Mouse (Mus musculus): ENCODE results near the gene Hectd4.

Gene Hectd4

DNA sequence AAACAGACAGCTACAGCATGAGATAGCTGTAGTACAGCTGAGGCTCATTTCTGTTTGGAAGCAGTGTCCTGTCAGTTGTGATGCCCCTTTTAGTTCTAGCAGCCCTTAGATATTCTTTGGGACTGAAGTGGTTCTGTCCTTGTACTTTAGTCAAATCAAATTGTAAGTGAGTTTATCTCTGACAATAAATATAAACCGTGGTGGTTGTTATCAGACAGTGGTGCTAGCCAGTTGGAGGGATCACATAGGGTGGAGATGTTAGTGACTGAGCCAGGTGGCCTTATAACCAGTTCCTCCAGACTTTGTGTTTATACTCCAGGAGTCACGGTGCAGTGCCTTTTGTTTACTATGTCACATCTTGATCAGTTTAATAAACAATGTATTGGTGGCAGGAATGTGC lies 13.7 kb downstream of the Hectd4 start:
- no peak for DNase-seq (ENCODE audit: low read depth, low spot score)

DNA sequence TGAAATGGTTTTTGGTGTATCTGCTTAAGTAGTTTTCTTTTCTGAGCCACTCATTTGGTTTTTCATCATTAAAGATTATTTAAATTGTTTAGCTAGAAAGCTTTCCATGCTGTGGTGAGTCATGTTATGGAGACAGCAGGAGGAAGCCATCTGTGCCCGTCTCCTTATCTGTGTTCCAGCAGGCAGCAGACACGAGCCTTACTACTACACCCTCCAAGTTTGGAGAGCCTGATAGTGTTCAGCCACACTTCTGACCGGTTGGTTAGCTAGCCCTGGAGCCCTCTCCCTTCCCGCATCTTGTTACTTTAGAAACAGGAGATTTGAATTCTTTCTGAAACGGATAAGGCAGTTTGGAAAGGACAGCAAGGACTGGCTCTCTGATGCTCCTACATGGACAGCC lies 16.2 kb downstream of the Hectd4 start:
- DNase-seq (ENCODE audit: low read depth, low spot score): no peak

DNA sequence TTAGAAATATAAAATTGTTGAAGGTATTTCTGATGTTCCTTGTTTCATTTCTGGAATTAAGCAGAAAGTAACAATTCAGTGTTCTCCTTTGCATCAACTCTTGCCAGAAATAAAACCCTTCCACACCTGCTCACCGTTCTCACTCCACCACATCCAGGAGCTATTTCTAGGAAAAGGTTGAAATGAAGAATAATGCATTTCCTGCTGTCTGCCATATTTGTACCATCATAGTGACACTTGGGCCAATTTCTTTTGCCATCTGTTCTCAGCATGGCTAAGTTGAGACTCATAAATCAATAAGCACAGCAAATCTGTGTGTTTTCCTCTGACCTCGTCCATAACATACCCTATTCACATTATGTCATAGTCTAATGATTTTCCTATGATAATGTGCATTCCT lies 18.2 kb downstream of the Hectd4 start:
- no peak for DNase-seq (ENCODE audit: low read depth, low spot score)

DNA sequence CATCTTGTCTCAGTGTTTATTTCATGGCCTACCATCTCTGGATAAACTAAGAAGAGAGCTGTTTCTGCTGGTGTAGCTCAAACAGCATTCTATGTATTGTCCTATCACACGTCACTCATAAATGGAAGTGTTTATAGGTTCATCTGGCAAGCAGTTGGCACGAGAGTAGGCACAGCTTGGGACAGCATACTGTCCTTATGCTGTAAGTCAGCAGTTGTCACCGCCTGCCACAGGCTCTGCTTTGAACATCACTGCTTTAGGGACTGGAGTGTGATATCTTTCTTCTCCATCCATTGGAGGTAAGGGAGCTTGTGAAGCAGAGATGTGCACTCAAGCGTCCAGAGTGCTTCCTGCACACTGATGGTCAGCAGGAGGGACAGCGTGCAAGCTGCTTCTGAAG lies 19.8 kb downstream of the Hectd4 start:
- DNase-seq (ENCODE audit: low read depth, low spot score): no peak

DNA sequence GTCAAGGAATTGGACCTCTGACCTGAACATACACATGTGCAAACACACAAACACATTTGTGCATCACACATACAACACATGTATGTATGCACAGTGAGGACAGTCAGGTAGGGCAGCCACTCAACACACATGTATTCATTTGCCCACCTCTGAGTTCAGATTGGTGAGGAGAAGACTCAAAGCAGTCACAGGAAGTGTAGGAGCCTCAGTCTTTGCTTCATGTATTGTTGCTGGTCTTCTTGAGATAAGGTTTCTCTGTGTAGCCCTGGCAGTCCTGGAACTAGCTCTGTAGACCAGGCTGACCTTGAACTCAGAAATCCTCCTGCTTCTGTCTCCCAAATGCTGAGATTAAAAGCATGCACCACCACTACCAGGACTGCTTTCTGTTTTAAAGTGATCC lies 21.2 kb downstream of the Hectd4 start:
- no peak for DNase-seq (ENCODE audit: low read depth, low spot score)

DNA sequence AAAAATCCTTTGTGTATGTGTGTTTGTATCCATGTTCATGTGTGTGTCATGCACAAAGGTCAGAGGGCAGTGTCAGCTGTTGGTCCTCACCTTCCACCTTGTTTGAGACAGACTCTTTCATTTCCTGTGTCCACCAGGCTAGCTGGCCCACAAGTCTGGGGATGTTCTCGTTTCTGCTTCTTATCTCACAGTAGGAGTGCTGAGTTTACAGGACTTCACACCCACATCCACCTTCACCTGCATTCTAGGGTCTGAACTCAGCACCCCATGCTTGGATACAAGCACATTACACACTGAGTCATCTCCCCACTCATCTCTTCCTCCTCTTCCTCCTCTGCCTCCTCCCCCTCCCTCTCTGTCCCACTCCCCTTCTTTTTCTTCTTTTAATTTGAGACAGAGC lies 22.2 kb downstream of the Hectd4 start:
- no peak for DNase-seq (ENCODE audit: low read depth, low spot score)

DNA sequence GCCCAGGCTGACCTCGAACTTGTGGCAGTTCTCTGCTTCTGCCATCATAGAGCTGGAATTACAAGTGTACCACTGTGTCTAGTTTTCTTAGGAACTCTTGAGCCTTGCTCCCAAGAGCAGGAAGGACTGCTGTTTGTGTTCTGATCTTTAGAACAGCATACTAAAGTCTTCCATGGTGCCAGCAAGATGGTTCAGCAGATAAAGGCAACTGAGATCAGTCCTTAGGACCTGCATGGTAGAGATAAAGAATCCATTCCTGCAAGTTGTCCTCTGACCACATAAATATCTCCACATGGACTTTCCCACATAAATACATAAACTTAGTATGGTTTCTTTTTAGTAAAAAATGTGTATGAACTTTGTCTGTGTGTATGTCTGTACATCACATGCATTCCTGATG lies 22.7 kb downstream of the Hectd4 start:
- DNase-seq (ENCODE audit: low read depth, low spot score): no peak

DNA sequence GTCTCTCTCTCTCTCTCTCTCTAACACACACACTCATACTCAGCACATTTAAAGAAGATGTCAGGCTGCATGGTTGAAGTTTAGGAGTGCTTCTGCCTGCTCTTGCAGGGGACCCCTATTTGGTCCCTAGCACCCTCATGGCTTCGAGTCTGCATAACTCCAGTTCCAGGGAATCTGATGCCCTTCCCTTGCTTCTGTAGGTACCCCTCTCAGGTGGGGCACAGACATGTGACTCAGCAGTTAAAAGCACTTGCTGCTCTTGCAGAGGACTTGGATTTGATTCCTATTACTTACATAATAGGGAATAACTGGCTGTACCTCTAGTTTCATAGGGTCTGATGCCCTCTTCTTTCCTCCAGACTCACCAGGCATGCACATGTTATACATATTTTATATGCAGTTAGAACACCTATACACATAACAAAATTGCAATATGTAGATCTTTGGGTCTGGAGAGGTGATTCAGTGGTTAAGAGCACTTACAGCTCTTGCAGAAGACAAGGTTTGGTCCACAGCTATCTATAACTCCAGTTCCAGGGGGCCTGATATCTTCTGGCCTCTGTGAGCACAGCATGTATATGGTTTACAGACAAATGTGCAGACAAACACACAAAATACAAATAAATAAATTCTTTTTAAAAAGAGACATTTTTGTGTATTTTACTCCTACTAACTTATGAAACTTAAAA lies 23.8 kb downstream of the Hectd4 start:
- DNase-seq (ENCODE audit: low read depth, low spot score): no peak

DNA sequence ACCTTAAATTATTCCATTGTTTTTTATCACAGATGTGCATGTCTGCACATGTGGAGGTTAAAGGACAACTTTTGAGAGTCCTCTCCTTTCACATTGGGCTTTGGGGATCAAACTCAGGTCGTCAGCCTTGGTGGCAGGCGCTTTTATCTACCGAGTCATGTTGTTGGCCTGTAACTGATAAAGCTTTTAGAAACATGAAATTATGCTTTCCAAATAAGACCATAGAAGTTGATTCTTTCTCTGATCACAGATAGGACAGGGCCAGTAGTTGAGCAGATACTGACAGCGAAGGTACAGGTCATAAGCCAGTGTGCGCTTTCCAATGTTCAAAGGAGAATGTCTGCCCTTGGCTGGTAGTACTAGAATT lies 24.3 kb downstream of the Hectd4 start:
- no peak for DNase-seq (ENCODE audit: low read depth, low spot score)

DNA sequence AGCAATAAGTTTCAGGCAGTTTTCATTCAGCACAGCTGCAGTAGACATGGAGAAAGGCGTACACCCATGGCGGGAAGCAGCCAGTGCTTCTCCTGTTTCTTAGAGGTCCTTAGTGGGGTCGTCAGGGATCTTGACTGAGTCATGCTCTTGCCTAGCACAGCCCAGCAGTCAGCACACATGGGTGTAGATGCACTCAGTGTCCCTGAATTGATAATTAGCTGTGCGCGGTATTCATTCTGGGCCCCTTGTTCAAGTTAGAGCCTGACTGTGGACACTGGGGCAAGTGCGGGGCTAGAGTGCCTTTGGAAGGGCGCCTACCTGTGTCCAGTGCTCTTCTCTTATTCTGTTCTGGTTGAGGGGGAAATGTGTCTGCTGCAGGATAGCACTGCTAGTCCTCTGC lies 25.2 kb downstream of the Hectd4 start:
- DNase-seq (ENCODE audit: low read depth, low spot score): no peak

DNA sequence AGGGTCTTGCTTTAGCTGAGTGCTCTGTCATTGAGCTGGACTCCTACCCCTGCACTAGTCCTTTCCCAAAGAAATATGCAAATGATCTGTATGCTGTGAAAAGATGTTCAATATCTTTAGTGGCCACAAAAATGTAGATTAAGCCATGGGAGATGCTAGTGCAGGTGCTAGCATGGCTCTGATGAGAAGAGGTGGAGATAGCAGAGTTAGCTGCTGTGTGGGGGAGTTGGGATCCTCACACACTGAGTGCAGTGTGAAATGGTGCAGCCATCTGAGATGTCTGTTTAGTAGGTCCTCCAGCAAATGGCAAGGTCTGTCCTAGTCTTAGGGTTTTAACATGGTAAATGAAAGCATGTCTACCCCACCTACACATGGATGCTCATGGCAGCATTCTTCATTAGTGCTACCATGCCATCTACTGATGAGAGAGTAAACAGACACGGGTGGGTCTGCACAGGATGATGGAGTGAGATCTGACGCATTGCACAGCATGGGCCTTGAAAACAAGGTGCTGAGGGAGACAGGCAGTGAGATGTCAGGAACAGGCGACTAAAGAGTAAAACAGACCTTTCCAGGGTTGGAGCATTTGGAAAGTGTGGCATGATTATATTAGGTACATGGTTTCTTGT lies 28.9 kb downstream of the Hectd4 start:
- no peak for DNase-seq (ENCODE audit: low read depth, low spot score)

DNA sequence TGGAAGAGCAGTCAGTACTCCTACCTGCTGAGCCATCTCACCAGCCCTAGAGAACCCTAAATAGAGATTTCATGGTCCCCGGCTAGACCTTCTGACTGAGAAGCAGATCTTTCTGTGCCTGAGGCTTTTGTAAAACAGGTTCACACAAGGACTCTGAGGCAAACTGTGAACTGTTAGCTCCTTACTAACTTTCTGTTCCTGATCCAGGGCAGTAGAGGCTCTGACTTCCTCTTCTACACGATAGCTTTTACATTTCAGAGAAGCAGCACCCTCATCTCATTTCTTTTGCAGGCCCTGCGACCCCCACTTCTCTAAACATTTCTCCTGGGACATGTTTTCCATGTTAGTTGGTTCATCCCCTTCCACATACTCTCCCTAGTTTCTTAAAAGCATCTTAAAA lies 29.7 kb downstream of the Hectd4 start:
- DNase-seq (ENCODE audit: low read depth, low spot score): no peak

DNA sequence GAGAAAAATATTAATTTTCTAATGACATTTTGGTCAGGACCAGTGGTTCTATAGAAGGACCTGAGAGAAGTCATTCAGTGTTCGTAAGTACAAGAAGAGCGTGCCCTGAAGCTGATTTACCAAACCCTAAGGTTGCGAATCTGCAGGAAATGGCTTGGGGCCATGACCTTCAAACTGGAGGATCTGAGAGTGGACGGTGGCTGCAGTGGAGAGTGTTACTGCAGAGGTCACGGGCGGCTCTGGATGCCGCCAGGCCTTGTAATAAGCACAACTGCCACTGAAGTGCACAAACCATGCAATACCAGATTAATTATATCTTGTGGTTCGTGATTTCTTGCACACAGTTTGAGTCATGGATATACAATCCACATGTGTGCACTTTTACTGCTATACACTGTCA lies 31.8 kb downstream of the Hectd4 start:
- DNase-seq (ENCODE audit: low read depth, low spot score): no peak

DNA sequence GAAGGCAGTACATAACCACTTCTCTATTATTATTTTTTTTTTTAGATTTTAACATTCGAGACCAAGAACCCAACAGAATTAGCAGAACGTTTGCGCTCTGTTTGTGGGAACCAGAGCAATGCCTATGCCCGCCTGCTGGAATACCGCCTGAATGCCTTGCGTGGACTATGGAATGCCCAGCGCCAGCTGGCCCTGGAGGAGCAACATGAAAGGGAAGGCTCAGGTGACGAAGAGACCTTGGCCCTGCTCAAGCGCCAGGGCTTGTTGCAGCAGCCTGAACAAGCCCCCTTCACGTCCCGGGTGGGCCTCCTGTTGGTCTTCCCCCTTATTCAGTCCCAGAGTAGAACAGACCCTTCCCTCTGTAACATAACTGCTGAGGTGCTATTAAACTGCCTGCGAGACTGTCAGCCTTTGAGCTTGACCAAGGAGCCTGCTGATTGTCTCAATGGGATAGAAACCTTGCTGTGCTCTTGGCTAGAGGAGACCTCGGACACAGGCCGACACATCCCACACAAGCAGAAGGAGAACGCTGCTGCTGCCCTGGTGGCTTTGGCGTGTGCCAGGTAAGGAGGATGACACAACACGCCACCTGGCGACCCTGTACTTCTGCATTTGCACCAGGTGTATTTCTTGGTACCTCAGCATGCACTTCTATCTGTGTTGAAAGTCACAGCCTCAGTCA lies 33.9 kb downstream of the Hectd4 start:
- DNase-seq (ENCODE audit: low read depth, low spot score): no peak

DNA sequence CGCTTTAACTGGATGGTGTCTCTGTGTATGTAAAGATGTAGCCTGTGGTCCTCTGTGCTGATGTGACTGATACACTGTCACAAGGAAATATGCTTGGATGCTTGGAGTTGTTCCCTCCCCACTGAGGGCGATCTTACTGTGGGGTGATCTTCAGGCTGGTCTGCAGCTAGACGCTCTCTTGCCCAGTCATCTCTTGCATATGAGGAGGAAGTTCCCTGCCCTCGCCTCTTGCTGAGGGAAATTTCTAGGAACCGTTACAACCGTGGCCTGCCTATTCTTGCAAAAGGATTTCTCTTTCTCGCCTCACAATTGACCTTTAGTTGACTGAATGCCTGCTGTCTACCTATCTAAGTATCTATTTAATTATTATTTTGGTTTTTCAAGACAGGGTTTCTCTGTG lies 35.0 kb downstream of the Hectd4 start:
- no peak for DNase-seq (ENCODE audit: low read depth, low spot score)

DNA sequence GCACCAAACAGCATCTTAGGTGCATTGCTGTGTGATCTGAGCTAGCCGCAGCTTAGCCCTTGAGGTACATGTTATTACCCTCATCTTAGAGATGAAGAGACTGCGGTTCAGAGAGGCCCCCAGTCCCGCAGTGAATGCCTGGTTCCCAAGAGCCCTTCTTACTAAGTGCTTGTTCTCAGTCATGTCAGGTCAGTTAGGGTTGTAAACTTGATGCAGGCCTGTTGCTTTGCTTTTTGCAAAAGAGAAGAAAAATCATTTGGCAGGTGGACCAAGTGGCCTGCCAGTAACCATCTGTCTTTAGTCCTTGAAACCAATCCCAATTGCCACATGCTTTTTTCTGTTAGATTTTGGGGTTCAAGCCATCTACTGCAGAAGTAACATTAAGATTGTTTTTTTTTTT lies 41.8 kb downstream of the Hectd4 start:
- no peak for DNase-seq (ENCODE audit: low read depth, low spot score)

DNA sequence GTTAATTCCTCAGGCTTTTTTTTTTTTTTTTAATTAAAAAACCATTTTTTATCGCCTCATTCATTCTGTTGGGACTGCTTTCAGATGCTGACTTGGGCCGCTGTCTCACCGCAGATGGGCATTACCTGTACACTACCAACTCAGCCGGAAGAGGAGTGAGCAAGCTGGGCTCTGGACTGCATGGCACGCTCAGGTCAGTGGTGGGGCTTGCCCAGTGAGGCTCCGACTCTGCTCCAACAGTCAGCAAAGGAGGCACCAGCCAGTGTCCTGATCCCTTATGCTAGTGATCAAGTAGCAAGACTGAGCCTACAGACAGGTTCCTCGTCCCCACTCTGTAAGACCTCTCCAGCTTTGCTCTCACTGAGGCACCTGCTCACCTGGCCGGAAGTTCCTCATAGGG lies 42.4 kb downstream of the Hectd4 start:
- DNase-seq (ENCODE audit: low read depth, low spot score): no peak

DNA sequence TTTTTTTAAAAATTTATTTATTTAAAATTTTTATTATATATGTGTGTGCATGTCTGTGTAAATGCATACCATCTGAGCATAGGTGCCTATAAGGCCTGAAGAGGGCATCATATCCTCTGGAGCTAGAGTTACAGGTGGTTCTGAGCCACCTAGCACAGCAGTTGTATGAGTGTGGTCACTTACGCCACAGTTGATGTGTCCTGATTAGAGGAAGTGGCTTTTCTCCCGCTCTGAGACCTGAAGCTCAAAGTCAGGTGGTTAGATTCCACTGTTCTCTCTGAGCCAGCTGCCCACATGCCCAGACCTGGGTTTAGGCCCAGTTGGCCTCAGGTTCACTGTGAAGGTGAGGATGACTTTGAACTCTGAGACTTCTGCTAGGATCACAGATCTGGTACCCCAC lies 44.6 kb downstream of the Hectd4 start:
- DNase-seq (ENCODE audit: low read depth, low spot score): no peak

DNA sequence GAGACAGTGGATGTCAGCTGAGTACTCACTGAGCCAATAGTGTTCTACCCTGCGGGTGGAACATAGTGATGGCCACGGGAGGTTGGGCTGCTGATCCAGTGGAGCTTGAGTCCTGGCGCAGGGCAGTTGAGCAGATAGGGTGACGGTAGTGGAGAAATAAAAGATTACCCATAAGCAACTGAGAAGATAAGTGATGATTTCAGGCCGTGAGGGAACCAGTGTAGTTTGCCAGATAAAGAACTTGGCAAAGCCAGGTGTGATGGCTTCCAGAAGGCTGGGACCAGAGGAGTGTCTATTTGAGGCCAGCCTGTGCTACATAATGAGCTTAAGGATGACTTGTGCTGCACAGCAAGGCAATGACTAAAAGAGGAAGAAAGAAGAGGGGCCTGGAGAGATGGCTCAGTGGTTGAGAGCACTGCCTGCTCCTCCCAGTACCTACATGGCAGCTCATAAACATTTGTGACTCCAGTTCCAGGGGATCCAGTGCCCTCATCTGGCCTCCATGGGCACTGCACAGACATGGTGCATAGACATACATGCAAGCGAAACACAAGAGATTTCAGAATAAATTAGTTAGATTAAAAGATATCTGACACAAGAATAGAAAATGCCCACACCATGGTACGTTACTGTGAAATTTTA lies 46.8 kb downstream of the Hectd4 start:
- DNase-seq (ENCODE audit: low read depth, low spot score): peak; percentile 23

DNA sequence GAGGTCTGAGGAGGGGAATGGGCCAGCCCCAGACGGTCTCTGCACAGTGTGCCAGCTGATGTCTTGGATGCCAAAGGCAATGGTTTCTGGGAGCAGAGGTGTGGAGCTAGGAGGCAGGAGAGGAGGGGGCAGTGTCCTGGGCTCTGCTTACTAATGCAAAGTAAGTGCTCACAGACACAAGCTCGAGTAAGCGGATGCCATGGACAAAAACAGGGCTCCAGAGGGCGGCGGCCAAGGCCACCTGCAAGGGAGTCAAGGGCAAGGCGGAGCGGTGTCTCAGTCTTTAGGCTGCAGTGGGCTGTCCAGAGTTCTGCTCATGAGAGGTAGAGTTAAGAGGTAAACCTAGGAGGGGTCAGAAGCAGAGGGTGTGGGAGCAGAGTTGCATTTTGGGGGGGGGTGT lies 51.0 kb downstream of the Hectd4 start:
- no peak for DNase-seq (ENCODE audit: low read depth, low spot score)

DNA sequence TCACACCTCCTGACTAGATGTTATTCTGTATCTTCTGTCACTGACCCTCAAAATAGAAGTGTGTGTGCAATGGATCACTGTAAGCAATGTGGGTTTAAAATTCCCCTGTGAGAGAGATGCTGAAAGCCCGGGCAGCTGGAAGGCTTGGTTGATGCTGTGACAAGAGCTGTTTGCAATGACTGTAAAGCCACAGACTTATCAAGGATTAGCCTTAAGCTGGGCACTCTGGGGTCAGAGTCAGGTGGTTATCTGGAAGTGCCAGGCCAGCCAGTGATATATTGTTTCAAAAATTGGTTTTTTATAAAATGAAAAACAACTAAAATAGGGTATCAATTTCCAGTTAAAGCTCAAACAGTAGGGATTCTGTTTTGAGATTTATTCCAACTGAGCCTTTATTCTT lies 56.8 kb downstream of the Hectd4 start:
- no peak for DNase-seq (ENCODE audit: low read depth, low spot score)

DNA sequence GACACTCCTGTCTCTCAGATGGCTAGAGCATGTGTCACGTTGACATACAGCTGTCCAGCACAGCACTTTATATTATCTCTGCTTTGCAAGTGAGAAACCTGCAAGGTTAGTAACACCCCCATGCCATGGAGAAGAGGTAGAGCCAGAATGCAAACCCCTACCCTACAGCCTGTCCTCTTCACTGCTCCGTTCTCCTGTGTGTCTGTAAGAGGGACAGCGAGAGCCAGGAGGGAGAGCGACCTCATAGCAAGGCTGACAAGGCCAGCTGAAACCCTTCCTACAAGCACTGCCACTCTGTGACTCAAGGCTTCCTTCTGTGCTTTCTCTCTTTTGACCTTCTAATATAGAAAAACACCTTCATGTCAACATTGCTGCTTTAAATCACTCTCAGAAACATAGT lies 60.4 kb downstream of the Hectd4 start:
- DNase-seq (ENCODE audit: low read depth, low spot score): no peak

DNA sequence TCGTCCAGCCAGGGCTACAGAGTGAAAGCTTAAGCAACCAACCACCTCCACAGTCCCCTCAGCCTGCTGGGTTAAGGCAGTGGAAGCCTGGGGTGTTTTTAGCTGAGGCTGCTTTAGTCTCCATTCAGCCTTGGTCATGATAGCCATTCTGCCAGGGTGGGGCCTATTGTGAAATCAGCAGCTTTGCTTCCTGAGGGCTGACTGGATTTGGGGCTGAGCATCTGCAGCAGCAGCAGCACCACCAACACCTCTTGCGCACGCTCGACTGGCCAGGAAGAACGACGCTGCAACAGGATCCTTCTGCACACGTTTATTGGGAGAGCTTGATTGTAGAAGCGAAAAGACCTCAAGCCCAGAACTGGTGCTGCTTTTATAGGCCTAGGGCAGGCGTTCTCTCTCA lies 63.0 kb downstream of the Hectd4 start:
- no peak for DNase-seq (ENCODE audit: low read depth, low spot score)

Measured in embryo, embryonic 11.5 days (tissue).